Mouse (Mus musculus) cerebellum, adult 11-12 months (tissue): ENCODE results near the gene Tssk6.

ENCODE experiments used
- DNase-seq: peaks from one replicate; pipeline ENCODE4 v3.0.0; 2022

Gene Tssk6

DNA sequence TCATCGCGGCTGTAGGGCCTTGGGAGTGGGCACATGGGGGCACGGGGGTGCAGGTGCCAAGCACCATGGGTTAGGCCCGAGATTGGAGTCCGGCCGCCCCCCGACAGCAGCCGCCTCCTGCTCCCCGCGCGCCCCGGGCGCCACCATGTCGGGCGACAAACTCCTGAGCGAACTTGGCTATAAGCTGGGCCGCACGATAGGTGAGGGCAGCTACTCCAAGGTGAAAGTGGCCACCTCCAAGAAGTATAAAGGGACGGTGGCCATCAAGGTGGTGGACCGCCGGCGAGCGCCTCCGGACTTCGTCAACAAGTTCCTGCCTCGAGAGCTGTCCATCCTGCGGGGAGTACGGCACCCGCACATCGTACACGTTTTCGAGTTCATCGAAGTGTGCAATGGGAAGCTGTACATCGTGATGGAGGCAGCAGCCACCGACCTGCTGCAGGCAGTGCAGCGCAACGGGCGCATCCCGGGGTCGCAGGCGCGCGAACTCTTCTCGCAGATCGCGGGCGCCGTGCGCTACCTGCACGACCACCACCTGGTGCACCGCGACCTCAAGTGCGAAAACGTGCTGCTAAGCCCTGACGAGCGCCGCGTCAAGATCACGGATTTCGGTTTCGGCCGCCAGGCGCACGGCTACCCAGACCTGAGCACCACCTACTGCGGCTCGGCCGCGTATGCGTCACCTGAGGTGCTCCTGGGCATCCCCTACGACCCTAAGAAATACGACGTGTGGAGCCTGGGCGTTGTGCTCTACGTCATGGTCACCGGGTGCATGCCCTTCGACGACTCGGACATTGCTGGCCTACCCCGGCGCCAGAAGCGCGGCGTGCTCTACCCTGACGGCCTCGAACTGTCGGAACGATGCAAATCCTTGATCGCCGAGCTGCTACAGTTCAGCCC is at the start of gene Tssk6, which contains the start of the genes Ndufa13 and Yjefn3:
Gene Tssk6 (plus strand): TSS at position 22 of the 900 bp plus-strand sequence.
Gene Ndufa13 (minus strand): TSS at position 396 of the 900 bp plus-strand sequence.
Gene Yjefn3 (minus strand): TSS at position 550 of the 900 bp plus-strand sequence.
- peak; percentile 81 for DNase-seq

DNA sequence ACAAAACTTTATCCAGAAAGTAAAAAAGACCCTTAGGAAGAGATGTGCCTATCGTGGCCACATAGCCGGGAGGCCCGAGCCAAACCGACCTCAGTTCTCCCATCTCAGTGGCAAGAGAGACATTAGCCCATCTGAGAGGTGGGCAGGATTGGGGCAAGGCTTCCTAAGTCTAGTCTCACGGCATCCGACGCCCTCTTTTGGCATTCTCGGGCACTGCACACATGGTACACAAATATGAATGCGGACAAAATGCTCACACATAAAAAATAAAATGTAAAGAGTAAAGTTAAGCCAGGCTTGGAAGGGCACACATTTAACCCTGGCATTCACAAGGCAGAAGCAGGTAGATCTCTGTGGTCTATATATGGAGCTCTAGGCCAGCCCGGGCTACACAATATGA is 48.1 kb upstream of the Tssk6 start:
- DNase-seq: no peak

DNA sequence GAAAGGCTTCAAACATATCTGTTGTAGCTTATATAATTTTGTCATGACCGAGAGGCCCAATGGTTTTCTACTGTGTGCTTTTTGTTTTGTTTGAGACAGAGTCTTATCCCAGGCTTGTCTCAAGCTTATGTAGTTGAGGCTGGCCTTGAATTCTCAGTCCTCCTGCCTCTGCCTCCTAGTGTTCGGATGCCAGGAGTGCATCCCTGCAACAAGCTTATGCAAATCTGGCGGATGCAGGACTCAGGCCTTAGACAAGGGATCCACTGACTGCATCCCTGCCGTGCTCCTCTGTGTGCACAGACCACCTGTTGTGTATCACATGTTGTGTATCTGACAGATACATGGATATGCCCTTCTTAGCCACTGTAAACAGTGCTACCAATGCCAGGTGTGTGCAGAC is 41.2 kb upstream of the Tssk6 start:
- DNase-seq: no peak

DNA sequence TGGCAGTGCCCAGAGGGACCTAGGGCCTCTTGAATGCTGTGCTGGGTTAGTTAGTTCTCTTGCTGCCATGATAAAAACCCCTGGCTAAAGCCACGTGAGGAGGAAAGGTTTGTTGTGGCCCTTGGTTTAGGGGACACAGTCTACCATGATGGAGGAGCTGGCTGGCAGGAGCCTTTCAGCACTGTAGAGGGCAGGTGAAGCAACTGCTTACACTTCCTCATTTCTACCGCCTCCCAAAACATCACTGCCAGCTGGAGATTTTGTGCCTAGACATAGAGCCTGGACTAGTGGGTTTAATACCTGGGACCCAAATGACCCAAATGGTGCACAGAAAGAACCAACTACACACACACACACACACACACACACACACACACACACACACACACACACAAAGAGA is 40.7 kb upstream of the Tssk6 start:
- DNase-seq: no peak

DNA sequence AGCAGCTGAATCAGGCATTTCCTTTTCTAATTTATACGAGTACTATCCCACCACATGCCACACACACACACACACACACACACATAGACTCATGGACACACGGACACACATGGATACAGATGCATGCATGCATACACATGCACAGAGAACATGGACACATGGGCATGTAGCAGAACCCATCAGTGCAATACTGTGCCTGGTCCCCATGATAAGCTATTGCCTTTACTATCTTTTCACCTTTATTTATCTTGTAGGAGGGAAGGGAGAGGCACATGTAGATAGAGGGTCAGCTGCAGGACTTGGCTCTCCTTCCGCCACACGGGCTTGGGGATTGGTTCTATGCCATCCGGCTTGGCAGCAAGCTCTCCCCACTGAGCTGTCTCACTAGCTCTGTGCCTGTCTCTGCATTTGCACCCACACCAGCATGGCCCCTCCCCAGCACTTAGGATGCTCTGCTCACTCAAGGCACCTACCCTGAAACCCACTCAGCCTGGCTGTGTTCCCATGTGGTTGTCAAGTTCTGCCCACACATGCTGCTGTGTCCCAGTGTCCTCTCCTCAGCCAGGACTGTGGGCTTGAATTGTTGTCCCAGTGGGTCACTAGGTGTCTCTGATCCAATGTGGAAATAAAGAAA is 38.5 kb upstream of the Tssk6 start:
- DNase-seq: no peak

DNA sequence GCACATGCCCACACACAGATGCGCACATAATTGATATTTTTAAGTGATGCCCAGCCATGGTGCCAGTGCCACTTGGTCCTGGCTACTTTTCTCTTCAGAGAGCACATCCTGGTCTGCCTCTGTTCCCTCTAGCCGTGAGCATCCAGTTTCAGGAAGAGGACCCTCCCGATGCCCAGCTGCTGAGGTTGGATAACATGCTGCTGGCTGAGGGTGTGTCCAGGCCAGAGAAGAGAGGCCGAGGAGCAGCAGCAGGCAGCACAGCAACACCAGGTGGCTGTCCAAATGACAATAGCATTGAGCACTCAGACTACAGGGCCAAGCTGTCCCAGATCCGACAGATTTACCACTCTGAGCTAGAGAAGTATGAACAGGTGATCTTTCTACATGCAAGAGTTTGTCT is 37.8 kb upstream of the Tssk6 start:
- DNase-seq: no peak

DNA sequence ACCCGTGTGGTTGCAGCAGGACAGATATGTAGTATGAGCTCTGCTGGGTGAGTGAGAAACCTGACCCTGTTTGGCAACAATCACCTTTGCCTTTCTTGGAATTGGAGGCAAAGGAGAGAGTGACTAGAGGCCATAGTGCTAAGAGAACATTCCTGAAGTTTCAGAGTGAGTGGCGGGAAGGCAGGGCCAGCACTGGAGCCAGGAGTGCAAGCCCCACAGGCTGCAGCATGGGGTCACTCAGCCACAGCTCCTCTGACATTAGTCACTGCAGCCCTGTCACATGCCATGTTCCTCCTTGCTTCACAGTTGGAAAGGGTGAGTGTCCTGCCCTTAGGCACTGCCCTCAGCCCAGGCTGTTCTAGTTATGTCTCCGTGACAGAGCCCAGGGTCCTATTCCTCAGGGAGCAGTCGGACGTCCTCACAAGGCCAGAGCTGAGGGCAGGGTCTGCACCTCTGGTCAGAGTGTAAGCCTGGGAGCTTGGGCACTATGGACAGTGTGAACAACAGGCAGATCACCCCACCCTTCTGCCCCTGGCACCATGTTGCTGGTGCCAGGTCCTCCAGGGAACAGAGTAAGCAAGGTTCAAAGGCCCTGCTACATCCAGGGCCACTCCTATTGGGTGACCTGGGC is 34.2 kb upstream of the Tssk6 start:
- DNase-seq: no peak

DNA sequence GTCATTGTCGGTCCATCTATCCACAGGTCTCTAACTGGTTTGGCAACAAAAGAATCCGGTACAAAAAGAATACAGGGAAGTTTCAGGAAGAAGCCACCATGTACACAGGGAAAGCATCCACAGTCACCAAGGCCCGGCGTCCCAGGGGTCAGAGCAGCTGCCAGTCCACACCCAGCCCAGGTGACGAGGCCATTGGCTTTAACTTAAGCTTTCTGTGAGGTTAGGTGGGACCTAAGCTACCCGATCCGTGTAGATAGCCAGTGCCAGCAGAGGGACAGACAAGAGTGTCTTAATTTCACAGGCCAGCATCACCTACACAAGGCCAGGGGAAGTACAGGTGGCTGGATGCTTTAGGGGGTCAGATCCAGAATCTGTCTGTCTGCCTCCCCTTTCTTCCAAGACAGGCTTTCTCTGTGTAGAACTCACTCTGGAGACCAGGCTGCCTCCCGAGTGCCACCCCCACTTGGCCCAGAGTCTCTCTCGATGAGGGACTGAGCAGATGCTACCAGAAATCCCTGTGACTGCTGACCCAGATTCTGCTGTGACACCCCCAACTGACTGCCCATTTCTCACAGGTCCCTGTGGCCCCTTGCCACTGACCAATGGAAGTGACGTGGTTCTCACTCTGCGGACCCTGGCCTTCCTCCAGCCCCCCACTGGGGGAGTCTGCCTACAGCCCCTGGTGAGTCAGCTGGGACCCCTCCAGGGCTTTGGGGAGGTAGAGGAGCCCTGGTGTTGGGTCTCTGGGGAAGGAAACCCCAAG is 31.8 kb upstream of the Tssk6 start:
- peak; percentile 75 for DNase-seq

DNA sequence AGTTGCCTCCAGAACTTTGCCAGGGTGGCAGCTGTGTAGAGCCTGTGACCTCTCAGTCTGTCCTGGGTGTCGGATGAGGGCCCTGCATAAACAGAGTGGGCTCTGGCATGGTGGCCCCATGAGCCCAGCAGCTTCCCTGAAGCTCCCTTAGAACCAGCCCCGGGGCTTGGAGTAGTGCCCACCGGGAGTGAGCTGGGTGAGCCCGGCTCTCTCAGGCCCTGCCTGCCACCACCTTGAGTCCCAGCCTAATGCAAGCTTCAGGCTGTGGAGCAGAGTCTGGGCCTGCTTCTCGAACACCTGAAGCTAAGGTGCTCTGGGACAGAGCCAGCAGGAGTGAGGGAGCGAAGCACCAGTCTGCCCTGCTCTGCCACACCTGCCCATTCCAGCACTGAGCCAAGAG is 31.1 kb upstream of the Tssk6 start:
- no peak for DNase-seq

DNA sequence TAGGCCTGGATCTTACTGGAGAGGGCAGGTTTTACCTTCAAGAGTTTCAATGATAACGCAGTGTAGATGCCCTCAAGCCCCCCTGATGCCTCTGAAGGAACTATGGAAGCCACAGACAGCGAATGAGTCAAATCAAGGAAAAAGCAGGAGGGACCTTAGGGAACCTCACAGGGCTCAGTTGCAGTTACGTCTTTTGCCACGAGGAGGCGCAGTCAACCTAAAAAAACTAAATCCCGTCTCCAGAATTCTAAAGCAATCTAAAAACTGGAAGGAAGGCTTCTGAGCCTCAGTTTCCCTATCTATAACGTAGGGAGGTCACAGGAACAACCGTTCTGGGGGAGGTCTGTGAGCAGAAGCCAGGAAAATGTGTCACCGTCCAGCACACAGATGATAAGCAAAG is 27.8 kb upstream of the Tssk6 start:
- DNase-seq: no peak

DNA sequence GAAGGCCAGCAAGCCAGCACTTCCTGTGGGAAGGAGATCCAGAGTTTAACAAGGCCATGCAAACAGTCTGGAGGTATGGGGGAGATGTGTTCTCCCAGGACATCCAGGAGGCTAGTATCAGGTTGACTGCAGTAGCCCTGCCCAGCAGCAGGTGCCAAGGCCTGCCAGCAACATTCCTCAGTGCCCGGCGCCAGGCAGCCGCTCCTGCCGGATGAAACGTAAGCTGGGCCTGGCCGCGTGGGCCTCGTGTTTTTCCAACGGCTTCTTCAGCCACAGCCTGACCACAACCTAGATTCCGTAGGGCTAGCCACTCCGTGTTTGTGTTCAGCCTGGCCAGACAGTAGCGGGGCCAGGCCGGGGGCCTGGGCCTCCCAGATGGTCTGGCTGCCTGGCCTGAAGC is 27.3 kb upstream of the Tssk6 start:
- no peak for DNase-seq

DNA sequence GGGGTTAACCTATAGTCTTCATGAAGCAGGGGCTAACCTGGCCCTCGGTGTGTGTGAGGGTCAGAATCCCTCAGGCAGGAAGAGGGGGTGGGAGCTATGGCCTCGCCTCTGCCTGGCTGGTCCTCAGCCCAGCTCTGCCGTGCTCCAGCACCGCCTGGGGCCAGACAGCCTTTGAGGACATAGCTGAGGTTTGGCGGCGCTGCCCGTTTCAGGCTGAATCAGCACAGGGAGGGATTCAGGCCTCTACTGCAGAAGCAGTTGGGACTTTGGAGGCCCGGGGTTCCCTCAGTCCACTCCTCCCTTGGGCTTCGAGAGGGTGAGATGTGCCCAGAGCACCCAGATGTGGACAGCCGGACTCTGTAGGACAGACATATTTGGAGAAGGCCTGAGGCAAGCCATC is 25.9 kb upstream of the Tssk6 start:
- no peak for DNase-seq

DNA sequence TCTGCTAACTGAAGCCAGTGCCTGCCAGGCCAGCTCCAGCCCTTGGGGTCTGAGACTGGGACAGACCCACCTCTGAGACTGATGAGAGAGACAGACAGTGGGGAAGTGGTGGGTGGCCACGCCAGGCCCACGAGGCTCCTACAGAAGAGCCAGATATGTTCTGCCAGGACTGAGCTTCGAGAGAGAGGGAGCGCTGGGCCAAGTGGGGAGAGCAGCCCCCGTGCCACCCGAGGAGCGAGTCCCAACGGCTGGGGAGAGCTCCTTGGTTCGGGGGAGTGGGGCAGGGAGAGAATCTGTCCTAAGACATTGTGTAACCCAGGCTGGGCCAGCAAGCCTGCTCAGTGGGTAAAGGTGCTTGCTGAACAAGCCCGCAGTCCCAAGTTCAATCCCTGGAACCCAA is 25.0 kb upstream of the Tssk6 start:
- no peak for DNase-seq

DNA sequence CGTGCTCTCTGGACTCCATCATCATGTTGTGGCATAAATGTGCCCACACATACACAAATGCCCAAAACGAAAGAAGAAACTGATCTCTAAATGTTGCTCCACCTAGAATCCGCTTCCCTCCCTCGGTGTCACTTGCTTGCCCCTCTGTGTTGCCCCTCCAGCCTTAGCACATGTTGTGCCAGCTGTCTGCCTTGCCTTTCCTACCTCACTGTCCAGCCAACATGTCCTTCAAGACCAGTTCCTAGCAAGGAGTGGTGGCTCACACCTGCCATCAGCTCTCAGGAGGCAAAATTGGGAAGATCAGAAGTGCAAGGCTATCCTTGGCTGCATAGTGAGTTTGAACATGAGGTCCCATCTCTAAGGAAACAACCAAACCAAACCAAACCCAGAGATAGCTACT is 24.6 kb upstream of the Tssk6 start:
- no peak for DNase-seq

DNA sequence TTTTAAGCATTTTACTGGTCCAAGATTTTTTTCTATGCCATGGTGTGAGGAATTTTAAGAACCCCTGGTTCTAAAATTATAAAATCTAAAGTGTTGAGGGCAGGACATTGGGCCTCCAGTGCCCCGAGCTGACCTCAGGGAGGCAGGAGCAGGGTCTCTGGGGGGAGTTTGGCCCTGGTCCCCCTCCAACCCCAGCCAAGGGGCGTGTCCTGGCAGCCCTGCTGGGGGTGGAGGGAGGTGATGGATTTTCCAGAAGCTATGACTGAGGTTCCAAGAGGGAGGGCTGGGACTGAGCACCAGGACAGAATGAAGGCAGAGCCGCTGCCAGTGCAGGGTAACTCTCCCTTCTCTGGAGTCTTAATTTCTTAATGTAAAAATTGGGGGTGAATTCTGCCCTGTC is 24.0 kb upstream of the Tssk6 start:
- no peak for DNase-seq

DNA sequence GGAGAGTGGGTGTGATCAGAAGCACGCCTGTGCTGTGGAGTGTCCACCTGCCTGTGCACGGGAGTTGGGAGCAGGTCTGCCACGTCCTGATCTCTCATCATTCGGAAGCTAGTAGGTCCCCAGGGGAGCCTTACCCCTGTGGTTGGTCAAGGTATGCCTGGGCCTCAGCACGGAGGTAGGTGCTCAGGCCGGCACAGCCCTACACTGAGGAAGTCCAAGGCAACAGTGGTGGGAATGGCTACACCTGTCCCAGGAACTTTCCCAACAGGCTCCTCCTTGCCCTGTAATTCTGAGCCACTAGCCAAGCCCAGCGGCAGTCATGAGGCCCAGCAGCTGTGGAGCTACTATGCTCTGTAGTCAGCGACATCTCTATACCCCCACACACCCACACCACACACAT is 22.3 kb upstream of the Tssk6 start:
- DNase-seq: no peak

DNA sequence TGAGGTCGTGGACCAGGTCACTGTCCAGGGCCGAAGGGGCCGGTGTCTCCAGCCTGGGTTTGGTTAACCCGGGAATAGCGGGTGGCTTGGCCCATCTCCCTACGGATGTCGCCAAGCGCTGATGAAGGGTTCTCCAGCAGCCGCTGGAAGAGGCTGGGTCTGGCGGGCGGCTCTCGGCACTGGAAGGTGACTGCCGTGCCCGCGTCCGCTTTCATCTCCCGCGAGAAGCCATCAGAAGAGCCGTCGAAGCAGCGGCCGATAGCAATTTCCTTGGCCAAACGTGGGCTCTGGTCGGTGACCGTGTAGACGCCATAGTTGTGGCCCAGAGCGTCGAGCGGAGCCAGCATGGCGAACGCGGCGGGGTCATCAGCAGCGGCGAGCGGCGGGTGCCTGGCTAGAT is 21.1 kb upstream of the Tssk6 start:
- no peak for DNase-seq

DNA sequence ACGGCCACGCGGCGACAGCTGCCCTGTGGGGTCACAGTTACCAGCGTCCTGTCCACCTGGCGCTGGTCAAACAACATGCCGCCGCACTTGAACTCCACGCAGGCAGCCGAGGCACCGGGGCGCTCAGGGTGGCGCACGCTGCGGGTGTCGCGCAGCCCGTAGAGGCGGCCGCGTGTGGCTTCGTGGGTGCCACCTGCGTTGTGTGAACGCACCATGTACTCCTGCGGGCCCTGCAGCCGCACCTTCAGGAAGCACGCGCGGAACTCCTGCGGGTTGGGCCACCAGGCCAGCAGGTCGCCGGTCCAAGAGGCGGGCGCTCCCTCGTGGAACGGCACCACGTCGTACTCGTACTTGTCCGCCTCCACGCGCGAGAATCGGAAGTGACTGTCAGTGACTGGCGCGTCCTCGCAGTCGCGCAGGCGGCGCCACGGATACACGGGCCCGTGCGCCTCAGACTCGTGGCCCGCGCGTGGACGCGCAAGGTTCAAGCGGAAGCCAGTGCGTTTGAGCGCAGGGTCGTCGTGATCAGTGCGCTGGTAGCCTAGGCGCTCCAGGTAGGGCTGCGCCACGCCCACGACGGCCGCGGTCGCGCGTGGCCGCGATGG is 20.6 kb upstream of the Tssk6 start:
- DNase-seq: no peak

DNA sequence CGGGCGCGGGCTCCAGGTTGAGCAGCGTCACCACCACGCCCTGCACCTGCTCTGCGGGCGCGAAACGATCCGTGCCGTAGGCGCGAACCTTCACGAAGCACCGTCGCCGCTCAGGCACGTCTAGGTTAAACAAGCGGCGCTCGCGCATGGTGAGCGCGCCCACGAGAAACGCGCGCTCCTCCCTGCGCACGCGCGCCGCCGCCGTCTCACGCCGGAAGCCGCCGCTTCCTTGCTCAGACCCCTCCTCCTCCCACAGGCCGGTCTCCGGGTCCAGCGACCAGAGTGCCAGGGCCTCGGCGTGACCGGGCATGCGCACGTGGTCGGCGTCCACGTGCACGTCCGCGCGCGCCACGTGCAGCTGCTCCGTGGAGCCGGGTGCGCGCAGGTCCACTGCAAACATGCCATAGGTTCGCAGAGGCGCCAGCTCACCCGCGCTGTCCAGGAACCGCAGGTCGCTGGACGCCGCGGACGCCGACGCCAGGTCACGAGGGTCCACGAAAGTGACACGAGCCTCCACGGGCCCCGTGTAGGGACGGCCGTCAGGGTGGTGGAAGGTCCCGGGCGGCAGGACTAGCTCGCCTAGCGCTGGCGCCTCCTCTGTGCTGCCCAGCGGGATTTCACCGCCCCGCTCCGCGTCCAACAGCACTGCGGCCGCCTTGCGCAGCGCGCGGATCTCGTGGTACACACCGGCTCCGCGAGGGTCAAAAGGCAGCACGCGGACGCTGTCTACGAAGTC is 19.8 kb upstream of the Tssk6 start:
- DNase-seq: no peak

DNA sequence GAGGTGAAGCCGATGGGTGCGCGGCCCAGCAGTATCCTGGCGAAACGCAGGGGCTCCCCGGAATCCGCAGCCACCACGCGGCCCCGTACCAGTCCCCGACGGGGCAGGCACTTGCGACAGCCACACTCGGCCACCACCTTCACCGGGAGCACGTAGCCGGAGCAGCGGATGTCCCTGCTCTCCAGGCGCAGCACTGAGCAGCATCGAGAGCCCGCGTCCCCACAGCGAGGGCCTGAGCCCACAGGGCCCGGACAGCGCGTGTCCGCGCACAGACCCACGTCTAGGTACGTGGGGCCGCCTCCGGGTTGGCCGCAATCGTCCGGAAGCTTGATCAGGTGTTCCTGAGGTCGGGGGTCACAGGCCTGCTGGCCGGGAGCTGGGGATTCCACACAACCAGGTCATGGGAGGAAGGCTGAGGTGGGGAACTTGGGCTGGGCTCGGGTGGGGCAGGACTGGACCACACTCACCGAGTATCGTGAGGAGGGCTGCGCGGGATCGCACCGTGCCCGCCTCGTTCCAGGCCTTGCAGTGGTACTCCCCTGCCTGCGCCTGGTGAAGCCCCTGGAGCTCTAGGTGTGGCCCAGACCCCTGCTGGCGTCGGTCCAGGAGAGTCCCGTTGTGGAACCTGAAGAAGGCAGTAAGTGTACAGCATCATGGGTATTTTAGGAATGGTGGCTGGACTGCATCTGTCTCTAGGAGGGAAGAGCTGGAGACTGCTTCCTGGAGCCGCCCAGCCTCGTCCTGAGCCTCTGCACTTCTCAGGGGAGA is 19.0 kb upstream of the Tssk6 start:
- no peak for DNase-seq

DNA sequence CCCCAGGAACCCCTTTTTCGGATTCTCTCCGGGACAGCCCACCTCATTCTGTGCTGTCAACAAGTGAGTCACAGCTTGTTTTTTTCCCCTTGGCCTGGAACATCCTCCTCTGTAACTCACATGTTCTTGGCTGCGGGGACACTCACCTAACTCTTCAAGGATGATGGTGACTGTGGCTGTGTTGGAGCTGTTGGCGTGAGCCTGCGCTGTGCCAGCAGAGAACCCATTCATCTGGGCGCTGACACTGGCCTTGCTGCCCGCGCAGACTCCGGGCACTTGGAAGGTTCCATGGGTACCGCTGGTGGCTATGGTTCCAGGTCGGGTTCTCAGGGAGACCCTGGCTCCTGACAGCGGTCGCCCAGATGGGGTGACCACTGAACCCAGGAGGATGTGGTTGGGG is 17.8 kb upstream of the Tssk6 start:
- no peak for DNase-seq
